Mouse (Mus musculus): Measurements from ENCODE around the gene Hoxd8. TPM values are rescaled to one million over a fixed set of nuclear protein-coding genes. Genes with fewer than 3 reads are reported as not detected.

The Hoxd8 gene
- polyA plus RNA-seq, 1 experiment = 43.0 TPM

DNA sequence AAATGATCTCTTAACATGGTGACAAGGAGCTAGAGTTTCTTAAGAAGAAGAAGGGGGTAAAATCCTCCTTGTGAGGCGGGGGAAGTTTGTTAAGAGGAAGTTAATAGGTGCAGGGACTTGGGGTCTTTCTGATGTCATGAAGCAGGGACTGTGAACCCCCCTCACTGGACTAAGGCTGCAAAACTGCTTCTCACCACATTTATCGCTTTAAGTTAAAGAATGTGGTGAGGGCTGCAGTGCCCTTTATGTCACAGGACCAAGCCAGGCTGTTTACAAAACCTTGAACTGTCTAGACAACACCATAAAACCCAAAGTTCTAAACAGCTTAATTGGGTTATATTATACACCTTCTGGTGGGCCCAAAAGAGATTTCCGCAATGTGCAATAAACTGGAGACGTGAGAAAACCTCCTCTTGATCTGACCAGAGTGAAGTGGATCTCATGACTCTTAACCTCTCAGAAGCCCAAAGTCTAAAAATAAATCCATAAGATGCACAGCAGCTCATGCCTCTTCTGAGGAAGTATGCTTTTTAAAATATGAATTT is 19.3 kb upstream of the Hoxd8 start:
- DNase-seq (ENCODE audit: low read depth) = no peak

DNA sequence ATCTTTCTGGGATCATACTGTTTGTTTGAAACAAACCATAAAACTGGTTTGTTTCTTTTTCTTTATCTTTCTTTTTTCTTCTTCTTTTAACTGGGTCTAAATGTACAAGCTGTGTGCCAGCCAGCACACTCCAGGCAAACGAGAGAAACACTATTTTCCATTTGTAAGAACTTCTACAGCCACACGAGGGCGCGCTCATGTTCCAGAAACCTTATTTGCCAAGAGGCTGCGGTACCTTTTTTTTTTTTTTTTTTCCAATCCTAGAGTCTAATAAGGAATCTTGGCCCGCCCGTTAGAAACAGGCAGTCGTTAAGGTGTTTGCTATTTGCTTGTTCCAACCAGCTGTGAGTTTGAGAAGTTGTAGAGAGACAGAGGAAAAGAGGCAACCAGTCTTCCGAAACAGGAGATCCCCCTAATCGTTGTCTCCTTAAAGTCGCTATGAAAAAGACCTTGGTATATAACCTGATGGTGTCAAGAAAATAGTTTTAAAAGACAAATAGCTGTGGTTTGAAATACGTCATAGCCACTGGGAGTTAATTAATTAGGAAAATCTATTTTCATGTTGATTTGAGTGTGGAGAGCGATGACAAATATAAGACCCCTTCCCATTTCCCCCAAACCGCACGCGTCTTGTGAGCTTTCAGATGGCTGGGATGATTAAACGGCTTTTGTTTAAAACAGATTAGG is 18.0 kb upstream of the Hoxd8 start:
- DNase-seq (ENCODE audit: low read depth) = no peak

DNA sequence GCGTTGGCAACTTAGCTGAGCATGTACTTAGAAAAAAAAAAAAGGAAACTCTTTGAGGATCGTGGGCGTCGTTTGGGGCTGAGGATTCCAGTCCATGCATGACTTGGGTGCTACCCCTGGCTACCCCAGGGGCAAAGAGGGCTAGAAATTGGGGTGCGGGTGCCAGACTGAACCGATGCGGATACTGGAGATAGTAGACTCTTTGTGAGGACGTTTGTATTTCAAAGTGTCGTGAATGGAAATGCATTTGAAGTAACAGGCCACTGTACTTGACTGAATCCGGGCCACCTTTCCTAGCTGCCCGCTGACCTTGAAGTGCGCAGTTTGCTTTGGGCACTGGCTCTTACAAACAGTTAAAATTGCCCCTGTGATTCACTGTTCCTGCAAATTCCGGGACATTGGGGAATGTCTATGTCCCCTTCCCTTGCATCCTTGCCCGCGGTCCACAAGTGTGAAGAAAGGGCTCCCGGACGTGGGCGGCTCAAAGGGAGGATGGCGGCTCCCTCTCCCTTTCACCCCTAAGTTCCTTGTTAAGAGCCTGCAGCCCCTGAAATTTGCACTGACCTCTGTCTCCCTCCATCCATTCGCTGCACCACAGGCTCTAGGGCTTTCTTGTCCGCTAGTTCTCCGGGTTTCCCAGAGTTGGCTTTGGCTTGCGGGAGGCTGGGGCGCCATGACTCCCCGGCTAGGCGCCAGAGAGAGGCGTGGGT is 17.3 kb upstream of the Hoxd8 start:
- DNase-seq (ENCODE audit: low read depth) = no peak

DNA sequence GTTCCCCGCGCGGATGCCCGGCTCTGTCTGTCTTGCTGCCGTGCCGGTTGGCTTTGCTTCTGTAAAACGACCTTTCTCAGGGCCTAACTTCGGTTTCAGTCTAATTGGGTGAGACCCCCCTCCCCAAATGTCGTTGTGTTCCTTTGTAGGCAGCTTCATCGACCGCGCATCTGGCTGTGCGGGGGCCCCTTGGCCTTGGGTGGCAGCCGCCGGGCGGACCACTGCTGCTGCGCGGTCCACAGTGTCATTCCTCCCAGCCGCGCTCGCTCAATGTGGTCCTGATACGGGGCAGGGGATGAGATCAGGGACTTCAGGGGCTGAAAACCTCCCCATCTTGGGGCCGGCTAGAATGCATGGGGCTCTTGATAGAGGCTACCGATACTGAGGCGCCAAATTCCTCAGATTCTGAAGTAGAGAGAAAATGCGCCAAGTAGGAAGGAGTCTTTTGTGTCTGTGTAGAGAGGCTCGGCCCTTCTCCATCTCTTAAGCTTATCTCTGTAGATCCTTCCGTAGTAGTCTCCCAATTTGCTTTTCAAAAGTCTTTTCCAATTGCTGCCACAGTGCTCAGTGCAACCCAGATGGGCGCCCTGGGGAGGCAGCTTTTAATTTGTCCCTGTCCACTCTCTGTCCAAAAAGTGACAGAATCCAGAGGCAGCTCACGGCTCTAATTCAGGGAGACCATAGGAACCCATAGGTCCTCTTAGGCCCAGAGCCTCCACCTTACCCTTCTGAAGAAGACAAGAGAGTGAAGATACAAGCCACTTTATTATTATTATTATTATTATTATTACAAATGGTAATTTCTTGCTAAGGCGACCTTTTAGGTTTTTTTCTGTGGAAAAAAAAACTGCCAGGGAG is 16.5 kb upstream of the Hoxd8 start:
- DNase-seq (ENCODE audit: low read depth) = no peak

- DNase-seq (ENCODE audit: low read depth) = no peak
Measured at GRCm38 (mm10) chr2:74688795-74689573, 15.4 kb upstream of the Hoxd8 start.

DNA sequence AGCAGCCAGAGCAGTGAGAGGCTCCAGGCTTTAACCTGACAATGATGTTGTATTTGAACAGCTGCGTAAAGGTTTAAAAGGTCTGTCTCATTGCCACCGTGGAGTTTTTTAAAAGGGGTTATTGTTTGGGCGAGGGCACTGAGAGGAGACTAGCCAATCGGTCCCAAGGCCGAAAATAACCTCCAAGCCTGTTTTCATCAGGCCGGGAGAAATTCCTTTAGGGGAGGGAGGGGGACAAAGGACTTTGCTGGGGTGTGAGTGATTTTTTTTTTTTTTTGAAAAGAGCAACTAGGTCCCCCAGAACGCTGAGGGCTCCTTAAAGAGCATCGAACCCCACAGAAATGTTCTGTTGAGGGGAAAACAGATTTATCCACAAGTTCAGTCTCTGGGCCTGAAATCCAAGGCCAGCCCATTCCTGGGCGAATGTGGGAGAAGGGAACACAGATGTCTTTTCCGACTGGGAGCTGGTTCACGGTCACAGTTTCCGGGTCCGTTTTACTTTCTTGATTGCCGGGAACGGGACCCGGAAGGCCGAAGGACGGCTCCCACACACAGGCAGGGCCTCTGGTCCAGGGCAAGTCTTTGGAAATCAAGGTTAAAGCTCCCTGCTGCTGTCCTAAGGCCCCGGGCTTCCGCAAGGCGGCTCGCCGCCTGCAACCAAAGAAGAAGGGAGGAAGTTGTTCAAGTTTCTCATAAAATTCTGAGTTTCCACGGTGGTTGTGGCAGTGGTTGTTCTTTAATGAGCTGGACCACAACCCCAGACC is 14.7 kb upstream of the Hoxd8 start:
- DNase-seq (ENCODE audit: low read depth) = no peak

DNA sequence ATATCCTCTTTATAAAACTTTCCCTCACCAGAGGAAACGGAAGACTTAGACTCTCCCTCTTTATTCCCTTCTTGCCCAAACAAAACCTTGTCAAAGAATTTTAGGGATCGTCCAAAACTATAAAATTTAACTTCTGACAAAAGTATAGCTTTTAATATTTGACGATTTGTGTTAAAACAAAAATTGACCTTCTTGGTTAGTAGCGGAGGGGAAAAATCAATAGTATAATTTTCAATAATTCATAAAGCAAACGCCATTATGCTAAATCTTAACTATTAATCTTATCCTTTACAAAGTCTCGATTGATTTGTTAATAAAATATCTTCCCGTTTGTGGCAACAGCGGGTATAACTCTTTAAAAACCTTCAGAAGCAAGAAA is 14.1 kb upstream of the Hoxd8 start:
- no peak for DNase-seq (ENCODE audit: low read depth)

- DNase-seq (ENCODE audit: low read depth) = no peak
Measured at GRCm38 (mm10) chr2:74691022-74691951, 13.1 kb upstream of the Hoxd8 start, which contains the start of gene Hoxd10. Gene Hoxd10, plus strand, starts transcription at chr2:74691924.

- DNase-seq (ENCODE audit: low read depth) = no peak
Measured at GRCm38 (mm10) chr2:74691995-74692807, 12.2 kb upstream of the Hoxd8 start.

GRCm38 (mm10) chr2:74692808-74693431 is 11.5 kb upstream of the Hoxd8 start:
- no peak for DNase-seq (ENCODE audit: low read depth)

- no peak for DNase-seq (ENCODE audit: low read depth)
Measured at GRCm38 (mm10) chr2:74693432-74693827, 11.0 kb upstream of the Hoxd8 start.

DNA sequence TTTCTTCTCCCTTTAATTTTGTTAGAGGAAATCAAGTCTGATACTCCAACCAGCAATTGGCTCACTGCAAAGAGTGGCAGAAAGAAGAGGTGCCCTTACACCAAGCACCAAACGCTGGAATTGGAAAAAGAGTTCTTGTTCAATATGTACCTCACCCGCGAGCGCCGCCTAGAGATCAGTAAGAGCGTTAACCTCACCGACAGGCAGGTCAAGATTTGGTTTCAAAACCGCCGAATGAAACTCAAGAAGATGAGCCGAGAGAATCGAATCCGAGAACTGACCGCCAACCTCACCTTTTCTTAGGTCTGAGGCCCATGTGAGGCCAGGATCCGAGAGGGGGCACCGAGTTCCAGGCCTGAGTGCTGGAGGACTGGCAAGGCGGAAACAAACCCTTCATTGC is 10.3 kb upstream of the Hoxd8 start:
- no peak for DNase-seq (ENCODE audit: low read depth)

- no peak for DNase-seq (ENCODE audit: low read depth)
Measured at GRCm38 (mm10) chr2:74695383-74695782, 9.0 kb upstream of the Hoxd8 start.

DNA sequence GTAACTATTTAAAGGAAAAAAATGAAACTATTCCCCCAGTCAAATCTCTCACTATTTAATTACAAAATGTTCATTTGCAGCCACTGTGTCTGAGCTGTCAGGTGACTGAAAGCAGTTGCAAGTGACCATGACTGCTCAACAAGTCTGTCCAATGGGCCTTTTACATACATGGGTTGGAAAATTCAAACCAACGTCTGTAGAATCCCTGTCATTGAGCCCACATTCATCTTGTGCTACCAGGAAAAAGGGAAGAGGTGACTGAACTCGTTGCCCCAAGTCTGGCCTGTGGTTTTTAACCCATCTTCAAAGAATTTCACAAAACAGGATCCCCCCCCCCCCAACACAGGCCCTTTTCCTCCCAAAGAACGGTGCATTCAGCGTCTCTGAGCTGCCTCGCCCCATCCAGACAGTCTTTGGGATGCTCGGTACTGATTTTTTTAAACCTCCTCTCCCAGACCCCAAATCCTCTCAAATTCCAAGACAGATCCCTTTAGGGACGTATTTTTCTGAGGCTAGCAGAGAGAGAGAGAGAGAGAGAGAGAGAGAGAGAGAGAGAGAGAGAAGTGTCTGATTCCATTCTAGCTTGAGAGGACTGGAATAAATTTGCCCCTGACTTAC is 8.5 kb upstream of the Hoxd8 start:
- DNase-seq (ENCODE audit: low read depth) = no peak

- DNase-seq (ENCODE audit: low read depth) = no peak
Measured at GRCm38 (mm10) chr2:74696442-74697335, 7.7 kb upstream of the Hoxd8 start.

DNA sequence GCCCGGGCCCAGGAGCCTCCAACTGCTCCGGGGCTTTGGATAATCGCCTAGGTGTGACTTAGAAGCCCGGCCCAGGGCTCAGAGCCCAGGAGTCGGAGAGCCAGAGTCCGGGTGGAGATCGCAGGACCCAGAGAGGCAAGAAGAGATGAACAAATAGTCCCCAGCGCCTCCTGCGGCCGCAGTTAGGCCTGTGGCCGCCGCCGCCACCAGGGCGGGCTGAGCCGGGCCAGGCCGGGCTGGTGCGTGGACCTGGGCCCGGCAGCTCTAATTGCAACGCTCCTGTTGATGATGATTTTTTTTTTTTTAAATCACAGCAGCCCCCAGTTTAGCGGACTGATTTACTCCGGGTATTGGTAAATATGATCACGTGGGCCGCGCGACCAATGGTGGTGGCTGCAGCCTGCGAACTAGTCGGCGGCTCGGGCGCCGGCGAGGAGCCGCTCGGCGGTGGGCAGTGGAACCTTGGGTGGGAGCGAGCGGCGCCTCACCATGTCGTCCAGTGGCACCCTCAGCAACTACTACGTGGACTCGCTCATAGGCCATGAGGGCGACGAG is 6.8 kb upstream of the Hoxd8 start, which contains the start of gene Hoxd9:
TSS of gene Hoxd9 (plus strand) at position 161 of the 555 bp plus-strand sequence.
- no peak for DNase-seq (ENCODE audit: low read depth)
